Mouse (Mus musculus) cortical plate, adult 2 months (tissue): ENCODE measurements around the gene Orai2.

Experiments
- CTCF ChIP-seq: fragments of 200-500 bp; IDR thresholded peaks from 2 replicates; pipeline ENCODE4 v1.5.1; 2011; ENCODE audit warnings: mild to moderate bottlenecking, control low read depth, low read length; ENCODE audit not compliant: insufficient read depth; ENCODE audit errors: extremely low read depth
- POLR2A ChIP-seq: fragments of 200-500 bp; IDR thresholded peaks from 2 replicates; pipeline ENCODE4 v1.6.1; 2011; ENCODE audit warnings: mild to moderate bottlenecking, low read length, control low read depth; ENCODE audit not compliant: insufficient read depth; ENCODE audit errors: extremely low read depth

DNA sequence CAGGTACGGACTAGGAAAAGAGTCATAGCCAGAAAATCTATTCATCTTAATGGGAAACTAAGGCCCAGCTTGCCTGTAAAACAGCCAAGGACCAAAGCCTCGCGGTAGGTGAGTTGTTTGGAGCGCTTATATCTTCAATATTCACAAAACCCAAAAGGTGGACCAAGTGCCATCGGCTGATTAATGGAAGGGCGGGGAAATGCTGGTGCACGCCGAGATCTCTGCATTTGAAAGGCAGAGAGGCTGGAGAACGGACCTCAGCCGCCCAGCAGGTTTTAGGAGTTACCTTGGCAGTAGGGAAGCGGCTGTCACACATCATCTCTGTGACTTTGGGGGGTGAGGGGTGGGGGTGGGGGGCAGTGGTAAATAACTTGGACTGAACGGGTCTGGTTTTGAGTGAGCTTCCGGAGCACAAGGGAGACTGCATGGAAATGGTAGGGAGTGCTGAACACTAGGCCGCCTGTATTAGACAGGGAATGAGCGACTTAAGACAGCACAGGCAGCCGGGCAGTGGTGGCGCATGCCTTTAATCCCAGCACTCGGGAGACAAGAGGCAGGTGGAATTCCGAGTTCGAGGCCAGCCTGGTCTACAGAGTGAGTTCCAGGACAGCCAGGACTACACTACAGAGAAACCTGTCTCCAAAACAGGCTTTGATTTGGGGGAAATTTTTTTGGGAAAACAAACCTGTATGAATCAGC lies 34.1 kb downstream of the Orai2 start:
- TF ChIP-seq CTCF, result no peak
- TF ChIP-seq POLR2A, result no peak
